In the genomic region with DNA sequence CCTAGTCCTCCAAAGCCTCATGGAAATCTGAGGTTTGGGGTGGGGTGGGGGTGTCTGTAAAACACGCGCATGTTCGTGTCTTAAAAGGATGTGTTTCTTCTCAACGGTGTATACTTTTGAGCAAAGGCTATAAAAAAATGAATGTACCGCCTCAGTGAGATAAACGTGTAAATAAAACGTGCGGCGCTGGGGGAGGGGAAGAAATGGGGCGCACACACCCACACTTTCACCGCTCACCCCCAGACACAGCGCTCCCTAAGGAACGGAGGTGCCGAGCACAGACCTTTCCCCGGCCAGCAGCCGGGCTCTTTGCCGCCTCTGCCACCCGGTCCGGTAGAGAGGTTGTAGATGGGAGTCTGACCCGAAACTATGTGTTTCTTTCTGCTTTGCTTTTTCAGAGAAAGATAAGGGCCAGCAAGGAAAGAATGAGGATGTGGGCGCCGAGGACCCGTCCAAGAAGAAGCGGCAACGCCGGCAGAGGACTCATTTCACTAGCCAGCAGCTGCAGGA, we compare ENCODE assay signal across 8 mouse cellular contexts. TPM values are rescaled to one million over a fixed set of nuclear protein-coding genes. Genes with fewer than 3 reads are reported as not detected.
DNase-seq lines count a peak whose midpoint lies in the region; ATAC-seq and TF ChIP-seq lines count a peak whose summit lies in the region.
"Had no signal": no experiment of that assay in that cellular context is flagged by ENCODE, and none has a peak within 500 bp of the region (broad histone marks: within the 10 kb centered on the region; RNA-seq: fewer than 3 reads in every experiment).

No protein-coding gene starts in this region.

- no peak for TF ChIP-seq CTCF in kidney, postnatal 0 days (IDR thresholded peaks at IDR 0.05; ENCODE audit: low read depth)
- TF ChIP-seq CTCF in small intestine, adult 2 months (IDR thresholded peaks at IDR 0.05; ENCODE audit: extremely low read depth, insufficient read length, insufficient replicate concordance, low read depth, low read length), result no peak

- peak; percentile 61 for TF ChIP-seq POLR2A in small intestine, adult 2 months (IDR thresholded peaks at IDR 0.05; ENCODE audit: low read depth, low read length)

- H3K4me1 ChIP-seq in kidney, postnatal 0 days (replicated peaks; ENCODE audit: insufficient read depth, low read length), result peaks cover 4% of the 10 kb centered on the region; the same call in 1 of the 2 replicates
- 0 out of 2 replicates have a peak, but pooled peaks cover 4% of the 10 kb centered on the region for H3K4me1 ChIP-seq in embryonic facial prominence, embryonic 14.5 days (ENCODE audit: control insufficient read depth, insufficient read depth, low read length)
- H3K4me1 ChIP-seq in limb, embryonic 10.5 days, result peaks cover 54% of the 10 kb centered on the region
- no peaks in the 10 kb centered on the region for H3K4me1 ChIP-seq in small intestine, adult 2 months (ENCODE audit: control insufficient read depth, insufficient read depth, insufficient read length, low read length)

- H3K36me3 ChIP-seq in kidney, postnatal 0 days (ENCODE audit: insufficient read depth, low read length), result no peaks in the 10 kb centered on the region
- no peaks in the 10 kb centered on the region for H3K36me3 ChIP-seq in embryonic facial prominence, embryonic 14.5 days (ENCODE audit: control insufficient read depth, insufficient read depth, low read length)
- H3K36me3 ChIP-seq in limb, embryonic 10.5 days, result no peaks in the 10 kb centered on the region
- H3K36me3 ChIP-seq in small intestine, adult 2 months (ENCODE audit: control insufficient read depth, insufficient read depth, low read length), result no peaks in the 10 kb centered on the region

- H3K9ac ChIP-seq in kidney, postnatal 0 days (ENCODE audit: low read depth, low read length), result peak overlapping the region; percentile 42
- peak overlapping the region; percentile 62 for H3K9ac ChIP-seq in embryonic facial prominence, embryonic 14.5 days (ENCODE audit: low read depth, low read length)

- H3K27me3 ChIP-seq in kidney, postnatal 0 days (ENCODE audit: insufficient read depth, low read length), result peaks cover 89% of the 10 kb centered on the region
- H3K27me3 ChIP-seq in embryonic facial prominence, embryonic 14.5 days (replicated peaks; ENCODE audit: control insufficient read depth, insufficient read depth, low read length), result peaks cover 92% of the 10 kb centered on the region
- H3K27me3 ChIP-seq in limb, embryonic 10.5 days (ENCODE audit: low read depth, poor library complexity, severe bottlenecking), result peaks cover 100% of the 10 kb centered on the region
- peaks cover 5% of the 10 kb centered on the region; the same call in 1 of the 2 replicates for H3K27me3 ChIP-seq in small intestine, adult 2 months (ENCODE audit: control insufficient read depth, insufficient read depth, low read length)

- no peak for DNase-seq in kidney, postnatal 0 days (ENCODE audit: low spot score)
- no peak for DNase-seq in kidney, postnatal 14 days
- DNase-seq in embryonic facial prominence, embryonic 14.5 days (ENCODE audit: low spot score), result no peak
- DNase-seq in limb, embryonic 10.5 days (ENCODE audit: low spot score), result no peak
- no peak for DNase-seq in urinary bladder, postnatal 10 days (ENCODE audit: low spot score)

- peak overlapping the region; percentile 45 for H3K4me3 ChIP-seq in kidney, postnatal 0 days (replicated peaks; ENCODE audit: low read depth, low read length)
- H3K4me3 ChIP-seq in embryonic facial prominence, embryonic 14.5 days (ENCODE audit: low read depth, low read length), result peak overlapping the region; percentile 51
- peak overlapping the region; percentile 61 for H3K4me3 ChIP-seq in limb, embryonic 10.5 days
- peak overlapping the region; percentile 75 for H3K4me3 ChIP-seq in small intestine, adult 2 months (ENCODE audit: low read depth, low read length)

- H3K4me2 ChIP-seq in kidney, postnatal 0 days (ENCODE audit: low read length), result peak overlapping the region; percentile 72
- H3K4me2 ChIP-seq in embryonic facial prominence, embryonic 14.5 days (ENCODE audit: low read depth, low read length), result peak overlapping the region; percentile 83

- no peak for ATAC-seq in kidney, postnatal 0 days (replicated peaks; ENCODE audit: low FRiP score, low read depth)
- ATAC-seq in embryonic facial prominence, embryonic 14.5 days (ENCODE audit: low read depth), result no peak
- ATAC-seq in cerebellum, adult (ENCODE audit: insufficient number of reproducible peaks, low FRiP score, low TSS enrichment), result no peak

- no peak overlapping the region for H3K27ac ChIP-seq in kidney, postnatal 0 days
- peak overlapping the region; percentile 59 for H3K27ac ChIP-seq in embryonic facial prominence, embryonic 14.5 days (replicated peaks; ENCODE audit: low read depth, low read length)
- H3K27ac ChIP-seq in limb, embryonic 10.5 days, result peak overlapping the region; percentile 59; the same call in 1 of the 2 replicates
- H3K27ac ChIP-seq in small intestine, adult 2 months (ENCODE audit: insufficient read depth, low read depth, low read length), result peak overlapping the region; percentile 40

- H3K9me3 ChIP-seq in kidney, postnatal 0 days (replicated peaks; ENCODE audit: low read length), result no peaks in the 10 kb centered on the region
- no peaks in the 10 kb centered on the region for H3K9me3 ChIP-seq in embryonic facial prominence, embryonic 14.5 days (ENCODE audit: control insufficient read depth, low read length)
- no peaks in the 10 kb centered on the region for H3K9me3 ChIP-seq in limb, embryonic 10.5 days (replicated peaks)

- WGBS in kidney, postnatal 0 days, result 2% methylated on average over 26 of the region's 26 CpGs
- WGBS in embryonic facial prominence, embryonic 14.5 days, result 6% methylated on average over 26 of the region's 26 CpGs
- WGBS in limb, embryonic 10.5 days, result under 1% methylated on average over 26 of the region's 26 CpGs
- 6% methylated on average over 26 of the region's 26 CpGs for WGBS in small intestine, adult 2 months

RNA-seq across cellular contexts. Expression of a gene that starts 15.6 kb away (rescaled TPM):
- 6.5 and 7.0 TPM in 2 replicates for polyA plus RNA-seq in kidney, postnatal 0 days (2015; fragmentation: Nextera tagmentation; extraction: Ambion mirVana)
- polyA plus RNA-seq in embryonic facial prominence, embryonic 14.5 days (2014; fragmentation: Nextera tagmentation; extraction: Ambion mirVana), result 37.7 and 38.6 TPM in 2 replicates
- 25.6 and 39.1 TPM in 2 replicates for polyA plus RNA-seq in limb, embryonic 10.5 days (2016; fragmentation: Nextera tagmentation; extraction: Ambion mirVana)
- polyA plus RNA-seq in small intestine, adult 2 months (2012; rRNA removed), result 4.4 and 23.8 TPM in 2 replicates
- polyA plus RNA-seq: liver, adult 2 months had no signal
